Mouse (Mus musculus) liver, embryonic 13.5 days (tissue): ENCODE results near the gene Mapk8ip3. TPM values are rescaled to one million over a fixed set of nuclear protein-coding genes. Genes with fewer than 3 reads are reported as not detected.

Experiments
- ATAC-seq: fragments of 200-750 bp; cut with Nextera tagmentation; 2 replicates; pipeline ENCODE4 v1.8.0; 2017; ENCODE audit warnings: low read depth, mild to moderate bottlenecking, moderate number of reproducible peaks, moderate library complexity
- DNase-seq: peaks from one replicate; pipeline ENCODE4 v3.0.0; 2022
- H3K27ac ChIP-seq: fragments of 300-500 bp; sonication (generic); 2 replicates; pipeline ENCODE4 v1.5.1; 2015; ENCODE audit warnings: moderate library complexity, mild to moderate bottlenecking, inconsistent platforms
- H3K27me3 ChIP-seq: fragments of 300-500 bp; sonication (generic); 2 replicates; pipeline ENCODE4 v1.6.1; 2015; ENCODE audit warnings: mild to moderate bottlenecking, inconsistent platforms
- H3K36me3 ChIP-seq: fragments of 300-500 bp; sonication (generic); 2 replicates; pipeline ENCODE4 v1.6.1; 2015; ENCODE audit warnings: mild to moderate bottlenecking, inconsistent platforms
- H3K4me1 ChIP-seq: fragments of 300-500 bp; sonication (generic); replicated peaks from 2 replicates; pipeline ENCODE4 v1.6.1; 2015; ENCODE audit warnings: inconsistent platforms
- H3K4me2 ChIP-seq: fragments of 300-500 bp; sonication (generic); 2 replicates; pipeline ENCODE4 v1.6.1; 2015; ENCODE audit warnings: inconsistent platforms, mild to moderate bottlenecking, moderate library complexity
- H3K4me3 ChIP-seq: fragments of 300-500 bp; sonication (generic); replicated peaks from 2 replicates; pipeline ENCODE4 v1.5.1; 2015; ENCODE audit warnings: mild to moderate bottlenecking, inconsistent platforms
- H3K9ac ChIP-seq: fragments of 300-500 bp; sonication (generic); 2 replicates; pipeline ENCODE4 v1.6.1; 2015; ENCODE audit warnings: mild to moderate bottlenecking, inconsistent platforms
- H3K9me3 ChIP-seq: fragments of 300-500 bp; sonication (generic); replicated peaks from 2 replicates; pipeline ENCODE4 v1.6.1; 2016; ENCODE audit warnings: inconsistent platforms
- WGBS: fragments of 180-500 bp; shearing (Covaris S2); methylation state at CpG from one replicate; pipeline ENCODE4 v1.1.7; 2015; ENCODE audit not compliant: insufficient replicate concordance; 5-methylcytosine and 5-hydroxymethylcytosine counted together
- polyA plus RNA-seq: library from polyadenylated mRNA; unstranded; fragments of >200 nt; fragmentation: Nextera tagmentation; extraction: Ambion mirVana; gene quantifications from 2 replicates; pipeline ENCODE4 v1.2.1, GENCODE M21; 2015

Gene Mapk8ip3
- polyA plus RNA-seq, 1 experiment from 2014 or later: 8.6 TPM

GRCm38 (mm10) chr17:24842631-24843030, 94.1 kb downstream of the Mapk8ip3 start:
- H3K9me3 ChIP-seq: no peaks in the 10 kb centered on the region
- no peak overlapping the region for H3K9ac ChIP-seq
- no peak overlapping the region for H3K27ac ChIP-seq
- WGBS: 35% methylated on average over 2 of the region's 2 CpGs
- H3K4me2 ChIP-seq: no peak overlapping the region
- peaks cover 20% of the 10 kb centered on the region for H3K4me1 ChIP-seq
- DNase-seq (no peak), ATAC-seq (no peak)
- H3K4me3 ChIP-seq: no peak overlapping the region
- H3K36me3 ChIP-seq: no peaks in the 10 kb centered on the region
- peaks cover 17% of the 10 kb centered on the region for H3K27me3 ChIP-seq

Other genes starting within 250 kb of the Mapk8ip3 start
- gene Syngr3, start 247.0 kb downstream of the Mapk8ip3 start, polyA plus RNA-seq: 0.10 and 0.31 TPM in 2 replicates
- gene Gfer, start 240.8 kb downstream of the Mapk8ip3 start, polyA plus RNA-seq: 41.3 and 47.7 TPM in 2 replicates
- gene Noxo1, start 240.7 kb downstream of the Mapk8ip3 start, polyA plus RNA-seq: 0.14 and 0.34 TPM in 2 replicates
- 53.0 and 53.2 TPM in 2 replicates for gene Tbl3, start 229.3 kb downstream of the Mapk8ip3 start, polyA plus RNA-seq
- 0.10 TPM in 1 of 2 replicates, not detected in the other for gene Rnf151, start 218.9 kb downstream of the Mapk8ip3 start, polyA plus RNA-seq
- gene Rps2, start 218.9 kb downstream of the Mapk8ip3 start, polyA plus RNA-seq: 1,350 and 1,469 TPM in 2 replicates
- gene Ndufb10, start 212.5 kb downstream of the Mapk8ip3 start, polyA plus RNA-seq: 206 and 216 TPM in 2 replicates
- 0.10 TPM in 1 of 2 replicates, not detected in the other for gene Rpl3l, start 209.2 kb downstream of the Mapk8ip3 start, polyA plus RNA-seq
- 21.3 and 21.8 TPM in 2 replicates for gene Msrb1, start 200.3 kb downstream of the Mapk8ip3 start, polyA plus RNA-seq
- not detected in 2 replicates for gene Hs3st6, start 184.0 kb downstream of the Mapk8ip3 start, polyA plus RNA-seq
- 1.5 and 1.6 TPM in 2 replicates for gene Meiob, start 132.7 kb downstream of the Mapk8ip3 start, polyA plus RNA-seq
- 79.5 and 83.1 TPM in 2 replicates for gene Hagh, start 96.8 kb downstream of the Mapk8ip3 start, polyA plus RNA-seq
- 34.6 and 34.9 TPM in 2 replicates for gene Fahd1, start 86.6 kb downstream of the Mapk8ip3 start, polyA plus RNA-seq
- gene Igfals, start 71.0 kb downstream of the Mapk8ip3 start, polyA plus RNA-seq: 5.1 and 6.0 TPM in 2 replicates
- gene Nubp2, start 50.6 kb downstream of the Mapk8ip3 start, polyA plus RNA-seq: 89.3 and 93.2 TPM in 2 replicates
- gene Spsb3, start 50.3 kb downstream of the Mapk8ip3 start, polyA plus RNA-seq: 37.9 and 38.4 TPM in 2 replicates
- 13.8 and 14.6 TPM in 2 replicates for gene Eme2, start 41.9 kb downstream of the Mapk8ip3 start, polyA plus RNA-seq
- 84.2 TPM in 2 replicates for gene Mrps34, start 41.9 kb downstream of the Mapk8ip3 start, polyA plus RNA-seq
- gene Nme3, start 40.5 kb downstream of the Mapk8ip3 start, polyA plus RNA-seq: 65.6 and 66.8 TPM in 2 replicates
- gene Jpt2, start 23.7 kb upstream of the Mapk8ip3 start, polyA plus RNA-seq: 75.1 and 86.8 TPM in 2 replicates
- gene Cramp1l, start 78.8 kb upstream of the Mapk8ip3 start, polyA plus RNA-seq: 2.8 and 3.8 TPM in 2 replicates
- gene Ift140, start 79.1 kb upstream of the Mapk8ip3 start, polyA plus RNA-seq: 94.4 and 99.3 TPM in 2 replicates
- 5.2 and 5.6 TPM in 2 replicates for gene Tmem204, start 146.6 kb upstream of the Mapk8ip3 start, polyA plus RNA-seq
- 16.3 and 18.2 TPM in 2 replicates for gene Telo2, start 179.0 kb upstream of the Mapk8ip3 start, polyA plus RNA-seq
- 0.09 TPM in 1 of 2 replicates, not detected in the other for gene Ptx4, start 183.8 kb upstream of the Mapk8ip3 start, polyA plus RNA-seq
- gene Clcn7, start 196.4 kb upstream of the Mapk8ip3 start, polyA plus RNA-seq: 9.1 and 12.8 TPM in 2 replicates
- gene Ccdc154, start 225.5 kb upstream of the Mapk8ip3 start, polyA plus RNA-seq: not detected in 2 replicates
- gene Gm38655, start 238.5 kb upstream of the Mapk8ip3 start, polyA plus RNA-seq: not detected in 2 replicates
- 23.8 and 27.3 TPM in 2 replicates for gene BC003965, start 247.6 kb upstream of the Mapk8ip3 start, polyA plus RNA-seq